Mouse (Mus musculus): Measurements from ENCODE around the gene Sptb. TPM values are rescaled to one million over a fixed set of nuclear protein-coding genes. Genes with fewer than 3 reads are reported as not detected.
A peak's percentile ranks its signal among the peaks of the same experiment; 100 is the strongest.

Sptb gene
- polyA plus RNA-seq, 1 experiment from 2014 or later: 53.4 TPM

- H3K4me1 ChIP-seq (replicated peaks; ENCODE audit: control insufficient read depth, insufficient read depth, low read length): peaks cover 25% of the 10 kb centered on the region
- no peaks in the 10 kb centered on the region for H3K9me3 ChIP-seq (ENCODE audit: control insufficient read depth, low read length)
- H3K36me3 ChIP-seq (ENCODE audit: control insufficient read depth, insufficient read depth, low read length): no peaks in the 10 kb centered on the region
- H3K27ac ChIP-seq (ENCODE audit: low read depth, low read length): no peak overlapping the region
- H3K27me3 ChIP-seq (replicated peaks; ENCODE audit: control insufficient read depth, insufficient read depth, low read length): peaks cover 13% of the 10 kb centered on the region
- DNase-seq (ENCODE audit: low spot score) (no peak), ATAC-seq (replicated peaks; ENCODE audit: low FRiP score) (no peak)
- no peak overlapping the region for H3K4me3 ChIP-seq (ENCODE audit: low read depth, low read length)
- peak overlapping the region; percentile 29 for H3K4me2 ChIP-seq
- no peak overlapping the region for H3K9ac ChIP-seq (ENCODE audit: low read depth, low read length)
- WGBS: 24% methylated on average over 28 of the region's 28 CpGs
Observed at GRCm38 (mm10) chr12:76546383-76547276, 163.7 kb downstream of the Sptb start.

- no peak overlapping the region for H3K9ac ChIP-seq (ENCODE audit: low read depth, low read length)
- WGBS: 52% methylated on average over 15 of the region's 15 CpGs
- H3K4me2 ChIP-seq: peak overlapping the region; percentile 29
- no peak overlapping the region for H3K27ac ChIP-seq (ENCODE audit: low read depth, low read length)
- no peaks in the 10 kb centered on the region for H3K36me3 ChIP-seq (ENCODE audit: control insufficient read depth, insufficient read depth, low read length)
- no peaks in the 10 kb centered on the region for H3K9me3 ChIP-seq (ENCODE audit: control insufficient read depth, low read length)
- peaks cover 13% of the 10 kb centered on the region for H3K27me3 ChIP-seq (replicated peaks; ENCODE audit: control insufficient read depth, insufficient read depth, low read length)
- DNase-seq (ENCODE audit: low spot score) (no peak), ATAC-seq (replicated peaks; ENCODE audit: low FRiP score) (no peak)
- H3K4me3 ChIP-seq (ENCODE audit: low read depth, low read length): no peak overlapping the region
- H3K4me1 ChIP-seq (replicated peaks; ENCODE audit: control insufficient read depth, insufficient read depth, low read length): peaks cover 32% of the 10 kb centered on the region
Observed at GRCm38 (mm10) chr12:76545786-76546370, 164.5 kb downstream of the Sptb start.

GRCm38 (mm10) chr12:76541879-76542278, 168.5 kb downstream of the Sptb start:
- Histone ChIP-seq H3K9me3 (ENCODE audit: control insufficient read depth, low read length) (no peaks in the 10 kb centered on the region), H3K4me1 (replicated peaks; ENCODE audit: control insufficient read depth, insufficient read depth, low read length) (peaks cover 32% of the 10 kb centered on the region), H3K9ac (ENCODE audit: low read depth, low read length) (no peak overlapping the region), H3K4me2 (no peak overlapping the region), H3K4me3 (ENCODE audit: low read depth, low read length) (no peak overlapping the region), H3K36me3 (ENCODE audit: control insufficient read depth, insufficient read depth, low read length) (no peaks in the 10 kb centered on the region; the same call in 1 of the 2 replicates), H3K27ac (ENCODE audit: low read depth, low read length) (no peak overlapping the region), H3K27me3 (replicated peaks; ENCODE audit: control insufficient read depth, insufficient read depth, low read length) (0 out of 2 replicates have a peak, but pooled peaks cover 6% of the 10 kb centered on the region)
- WGBS: 80% methylated on average over 6 of the region's 6 CpGs
- DNase-seq (ENCODE audit: low spot score): no peak
- ATAC-seq (replicated peaks; ENCODE audit: low FRiP score): no peak

DNA sequence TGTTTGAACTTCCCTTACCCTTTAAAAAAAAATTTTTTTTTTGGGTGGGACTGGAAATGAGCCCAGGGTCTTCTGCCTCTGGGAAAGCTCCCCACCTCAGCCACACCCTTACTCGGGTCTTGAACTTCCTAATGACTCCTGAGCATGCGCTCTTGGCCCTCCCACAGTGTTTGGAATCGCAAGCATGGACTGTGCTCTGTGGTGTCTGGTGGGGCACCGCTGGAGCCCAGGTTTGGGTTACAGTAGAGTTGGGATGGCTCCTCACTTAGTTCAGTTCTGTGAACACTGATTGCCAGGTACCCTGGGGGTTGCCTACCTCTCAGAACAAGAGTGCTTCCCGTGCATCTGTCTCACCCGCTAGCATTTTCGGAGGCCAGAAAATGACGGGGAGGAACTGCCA, 168.9 kb downstream of the Sptb start:
- Histone ChIP-seq H3K4me3 (ENCODE audit: low read depth, low read length) (no peak overlapping the region), H3K27me3 (replicated peaks; ENCODE audit: control insufficient read depth, insufficient read depth, low read length) (0 out of 2 replicates have a peak, but pooled peaks cover 6% of the 10 kb centered on the region), H3K9ac (ENCODE audit: low read depth, low read length) (no peak overlapping the region), H3K36me3 (ENCODE audit: control insufficient read depth, insufficient read depth, low read length) (no peaks in the 10 kb centered on the region; the same call in 1 of the 2 replicates), H3K27ac (ENCODE audit: low read depth, low read length) (no peak overlapping the region), H3K9me3 (ENCODE audit: control insufficient read depth, low read length) (no peaks in the 10 kb centered on the region), H3K4me1 (replicated peaks; ENCODE audit: control insufficient read depth, insufficient read depth, low read length) (peaks cover 32% of the 10 kb centered on the region), H3K4me2 (no peak overlapping the region)
- 51% methylated on average over 8 of the region's 8 CpGs for WGBS
- DNase-seq (ENCODE audit: low spot score): no peak
- no peak for ATAC-seq (replicated peaks; ENCODE audit: low FRiP score)

- Histone ChIP-seq H3K4me1 (replicated peaks; ENCODE audit: control insufficient read depth, insufficient read depth, low read length) (peaks cover 28% of the 10 kb centered on the region), H3K27ac (ENCODE audit: low read depth, low read length) (no peak overlapping the region), H3K9ac (ENCODE audit: low read depth, low read length) (no peak overlapping the region), H3K4me3 (ENCODE audit: low read depth, low read length) (no peak overlapping the region), H3K4me2 (no peak overlapping the region), H3K36me3 (ENCODE audit: control insufficient read depth, insufficient read depth, low read length) (no peaks in the 10 kb centered on the region; the same call in 1 of the 2 replicates), H3K9me3 (ENCODE audit: control insufficient read depth, low read length) (no peaks in the 10 kb centered on the region), H3K27me3 (replicated peaks; ENCODE audit: control insufficient read depth, insufficient read depth, low read length) (peaks cover 2% of the 10 kb centered on the region; the same call in 1 of the 2 replicates)
- DNase-seq (ENCODE audit: low spot score) (no peak), ATAC-seq (replicated peaks; ENCODE audit: low FRiP score) (no peak)
- WGBS: 77% methylated on average over 10 of the region's 10 CpGs
Observed at GRCm38 (mm10) chr12:76540701-76541221, 169.6 kb downstream of the Sptb start.

DNA sequence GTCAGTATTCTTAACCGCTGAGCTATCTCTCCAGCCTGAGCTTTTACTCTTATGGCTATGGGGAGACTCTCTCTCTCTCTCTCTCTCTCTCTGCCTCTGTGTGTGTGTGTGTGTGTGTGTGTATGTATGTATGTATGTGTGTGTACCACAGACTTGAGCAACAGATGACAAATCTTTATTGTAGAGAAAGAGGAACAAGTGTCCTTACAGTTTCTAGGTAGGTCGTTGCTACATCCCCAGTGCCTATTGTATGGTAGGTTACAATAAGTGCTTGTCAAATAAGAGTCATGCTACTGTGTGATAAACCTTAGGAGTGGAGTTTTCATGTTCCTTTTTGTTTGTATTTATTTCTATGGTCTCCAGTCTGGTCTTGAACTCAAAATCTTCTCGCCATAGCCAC, 170.2 kb downstream of the Sptb start:
- Histone ChIP-seq H3K36me3 (ENCODE audit: control insufficient read depth, insufficient read depth, low read length) (no peaks in the 10 kb centered on the region; the same call in 1 of the 2 replicates), H3K9ac (ENCODE audit: low read depth, low read length) (no peak overlapping the region), H3K4me3 (ENCODE audit: low read depth, low read length) (no peak overlapping the region), H3K27me3 (replicated peaks; ENCODE audit: control insufficient read depth, insufficient read depth, low read length) (peaks cover 6% of the 10 kb centered on the region), H3K4me2 (no peak overlapping the region), H3K9me3 (ENCODE audit: control insufficient read depth, low read length) (no peaks in the 10 kb centered on the region), H3K4me1 (replicated peaks; ENCODE audit: control insufficient read depth, insufficient read depth, low read length) (peaks cover 24% of the 10 kb centered on the region), H3K27ac (ENCODE audit: low read depth, low read length) (no peak overlapping the region)
- DNase-seq (ENCODE audit: low spot score): no peak
- ATAC-seq (replicated peaks; ENCODE audit: low FRiP score): no peak
- 72% methylated on average over 3 of the region's 3 CpGs for WGBS

GRCm38 (mm10) chr12:76537434-76537833, 172.9 kb downstream of the Sptb start:
- ATAC-seq (replicated peaks; ENCODE audit: low FRiP score) (0 out of 2 replicates have a peak, but pooled peaks have one; percentile 18), DNase-seq (ENCODE audit: low spot score) (no peak)
- H3K27me3 ChIP-seq (replicated peaks; ENCODE audit: control insufficient read depth, insufficient read depth, low read length): peaks cover 32% of the 10 kb centered on the region
- H3K36me3 ChIP-seq (ENCODE audit: control insufficient read depth, insufficient read depth, low read length): no peaks in the 10 kb centered on the region; the same call in 1 of the 2 replicates
- H3K4me1 ChIP-seq (replicated peaks; ENCODE audit: control insufficient read depth, insufficient read depth, low read length): peaks cover 34% of the 10 kb centered on the region
- H3K4me3 ChIP-seq (ENCODE audit: low read depth, low read length): no peak overlapping the region
- H3K27ac ChIP-seq (ENCODE audit: low read depth, low read length): no peak overlapping the region
- H3K9me3 ChIP-seq (ENCODE audit: control insufficient read depth, low read length): no peaks in the 10 kb centered on the region
- H3K9ac ChIP-seq (ENCODE audit: low read depth, low read length): no peak overlapping the region
- WGBS: 37% methylated on average over 8 of the region's 8 CpGs
- peak overlapping the region; percentile 22; the same call in 1 of the 2 replicates for H3K4me2 ChIP-seq

DNA sequence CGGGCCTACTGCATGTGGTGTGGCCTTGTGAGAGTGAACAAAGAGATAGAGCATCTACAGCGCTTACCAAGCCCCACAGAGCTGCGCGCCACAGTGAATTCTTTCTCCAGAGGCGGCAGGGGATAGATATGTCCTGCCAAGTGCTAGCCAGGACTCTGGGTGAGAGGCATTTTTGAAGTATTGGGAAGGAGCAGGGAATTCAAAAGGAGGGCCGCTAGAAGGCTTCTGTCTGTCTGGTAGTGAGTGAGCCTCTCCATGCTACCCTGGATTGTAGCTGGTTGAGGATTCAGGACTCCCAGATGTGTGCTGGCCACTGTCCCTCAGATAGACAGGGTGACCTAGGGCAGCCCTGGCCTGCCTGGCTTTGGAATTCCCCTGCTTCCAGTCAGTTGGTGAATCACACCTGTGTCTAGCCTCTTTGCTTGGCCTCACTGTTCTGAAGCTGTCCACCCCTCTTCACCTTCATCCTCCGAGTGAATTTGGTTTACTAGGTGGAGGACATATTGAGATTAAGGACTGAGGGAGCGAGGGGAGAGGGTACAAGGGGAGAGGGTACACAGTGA, 173.7 kb downstream of the Sptb start:
- no peak overlapping the region for H3K9ac ChIP-seq (ENCODE audit: low read depth, low read length)
- H3K27ac ChIP-seq (ENCODE audit: low read depth, low read length): no peak overlapping the region
- peaks cover 34% of the 10 kb centered on the region for H3K4me1 ChIP-seq (replicated peaks; ENCODE audit: control insufficient read depth, insufficient read depth, low read length)
- ATAC-seq (replicated peaks; ENCODE audit: low FRiP score) (no peak), DNase-seq (ENCODE audit: low spot score) (no peak)
- H3K4me2 ChIP-seq: peak overlapping the region; percentile 8; the same call in 1 of the 2 replicates
- no peak overlapping the region for H3K4me3 ChIP-seq (ENCODE audit: low read depth, low read length)
- H3K27me3 ChIP-seq (replicated peaks; ENCODE audit: control insufficient read depth, insufficient read depth, low read length): peaks cover 40% of the 10 kb centered on the region
- H3K9me3 ChIP-seq (ENCODE audit: control insufficient read depth, low read length): no peaks in the 10 kb centered on the region
- no peaks in the 10 kb centered on the region; the same call in 1 of the 2 replicates for H3K36me3 ChIP-seq (ENCODE audit: control insufficient read depth, insufficient read depth, low read length)
- 68% methylated on average over 8 of the region's 8 CpGs for WGBS
